Mouse (Mus musculus): ENCODE data around the gene Mtfr2.

DNA sequence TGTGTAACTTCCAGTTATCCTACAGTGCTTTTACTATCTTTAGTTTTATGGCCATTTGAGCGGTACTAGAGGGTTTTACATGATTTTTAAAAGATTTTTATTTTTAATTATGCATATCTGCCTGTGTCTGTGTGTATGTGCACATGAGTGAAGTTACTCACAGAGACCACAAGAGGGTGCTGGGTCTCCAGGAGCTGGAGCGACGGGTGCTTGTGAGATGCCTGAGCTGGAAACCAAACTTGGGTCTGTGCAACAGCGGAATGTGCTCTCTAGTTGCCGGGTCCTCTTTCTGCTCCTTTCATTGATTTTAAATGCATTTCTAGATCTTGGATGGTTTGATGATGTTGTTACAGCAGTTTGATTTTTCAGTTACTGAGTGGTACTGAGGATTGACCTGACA, 24.5 kb downstream of the Mtfr2 start:
- TF ChIP-seq CTCF (IDR thresholded peaks at IDR 0.05; ENCODE audit: borderline replicate concordance, control insufficient read depth, extremely low read depth, insufficient read depth, low read length, poor library complexity): no peak
- TF ChIP-seq POLR2A (IDR thresholded peaks at IDR 0.05; ENCODE audit: control insufficient read depth, extremely low read depth, insufficient read depth, low read length, poor library complexity): no peak
